Mouse (Mus musculus): Measurements from ENCODE around the gene P4ha3. TPM values are rescaled to one million over a fixed set of nuclear protein-coding genes. Genes with fewer than 3 reads are reported as not detected.

The P4ha3 gene
- polyA plus RNA-seq, 1 experiment from 2014 or later: 6.5 TPM

DNA sequence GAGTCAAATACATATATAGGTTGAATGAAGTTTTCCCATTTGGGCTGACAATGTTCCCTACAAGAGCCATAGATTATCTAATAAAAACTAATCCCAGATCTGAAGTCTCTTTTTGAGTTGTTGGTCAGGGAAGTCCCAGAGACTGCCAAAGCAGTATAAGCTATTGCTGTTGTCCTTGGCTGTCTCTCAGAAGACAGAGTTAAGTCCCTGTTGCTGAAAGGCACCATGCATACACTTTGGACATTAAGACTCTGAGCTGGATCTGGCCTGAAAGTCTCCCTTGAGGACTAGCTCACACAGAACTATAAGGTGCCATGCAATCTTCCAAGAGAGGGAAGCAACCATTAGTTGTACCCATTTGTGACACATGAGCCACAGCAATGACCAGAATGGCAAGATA is 72.5 kb downstream of the P4ha3 start:
- Histone ChIP-seq H3K4me3 (no peak overlapping the region), H3K4me1 (peaks cover 4% of the 10 kb centered on the region; the same call in 1 of the 2 replicates), H3K36me3 (peaks cover 6% of the 10 kb centered on the region), H3K9me3 (no peaks in the 10 kb centered on the region), H3K27ac (no peak overlapping the region), H3K27me3 (ENCODE audit: insufficient read depth, poor library complexity, severe bottlenecking) (no peaks in the 10 kb centered on the region)
- DNase-seq (ENCODE audit: low spot score): no peak

- H3K27ac ChIP-seq: no peak overlapping the region
- 76% methylated on average over 2 of the region's 2 CpGs for WGBS
- H3K36me3 ChIP-seq: no peaks in the 10 kb centered on the region
- H3K9me3 ChIP-seq: no peaks in the 10 kb centered on the region
- no peak for DNase-seq (ENCODE audit: low spot score)
- no peaks in the 10 kb centered on the region for H3K27me3 ChIP-seq (ENCODE audit: insufficient read depth, poor library complexity, severe bottlenecking)
- peaks cover 23% of the 10 kb centered on the region for H3K4me1 ChIP-seq
- no peak overlapping the region for H3K4me3 ChIP-seq
Observed at GRCm38 (mm10) chr7:100363162-100363561, 77.8 kb downstream of the P4ha3 start.

DNA sequence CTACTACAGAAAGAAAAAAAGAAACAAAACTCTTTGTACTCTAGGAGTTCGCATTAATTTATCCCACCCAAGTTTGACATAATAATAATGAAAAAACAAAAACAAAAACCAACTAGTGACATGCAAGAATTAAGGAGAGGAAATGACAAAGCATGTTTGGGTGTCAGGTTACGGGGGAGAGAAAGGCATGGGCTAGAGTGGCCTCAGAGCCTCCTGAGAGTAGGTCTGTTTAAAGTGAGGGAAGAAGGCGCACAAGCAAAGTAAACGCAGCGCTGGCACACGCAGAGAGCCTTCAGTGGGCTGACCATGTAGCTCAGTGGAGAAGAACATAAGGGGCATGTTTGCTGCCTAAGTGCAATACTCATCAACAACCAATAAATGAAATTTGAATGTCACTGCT is 79.6 kb downstream of the P4ha3 start:
- Histone ChIP-seq H3K4me3 (no peak overlapping the region), H3K9me3 (no peaks in the 10 kb centered on the region), H3K36me3 (no peaks in the 10 kb centered on the region), H3K27ac (no peak overlapping the region), H3K4me1 (peaks cover 26% of the 10 kb centered on the region), H3K27me3 (ENCODE audit: insufficient read depth, poor library complexity, severe bottlenecking) (no peaks in the 10 kb centered on the region)
- DNase-seq (ENCODE audit: low spot score): no peak
- WGBS: 40% methylated on average over 6 of the region's 6 CpGs

Other genes with a start within 250 kb of the P4ha3 start
- 51.3 and 69.9 TPM in 2 replicates for gene Pold3, start 164.0 kb upstream of the P4ha3 start, polyA plus RNA-seq (2016; fragmentation: Nextera tagmentation; extraction: Ambion mirVana)
- 13.1 and 20.9 TPM in 2 replicates for gene Lipt2, start 126.2 kb upstream of the P4ha3 start, polyA plus RNA-seq (2016; fragmentation: Nextera tagmentation; extraction: Ambion mirVana)
- 4.2 and 5.9 TPM in 2 replicates for gene Kcne3, start 109.0 kb upstream of the P4ha3 start, polyA plus RNA-seq (2016; fragmentation: Nextera tagmentation; extraction: Ambion mirVana)
- gene Pgm2l1, start 58.1 kb upstream of the P4ha3 start, polyA plus RNA-seq (2016; fragmentation: Nextera tagmentation; extraction: Ambion mirVana): 0.94 and 1.4 TPM in 2 replicates
- 20.1 and 22.9 TPM in 2 replicates for gene C2cd3, start 86.7 kb downstream of the P4ha3 start, polyA plus RNA-seq (2016; fragmentation: Nextera tagmentation; extraction: Ambion mirVana)
- 68.2 and 74.8 TPM in 2 replicates for gene Ppme1, start 86.8 kb downstream of the P4ha3 start, polyA plus RNA-seq (2016; fragmentation: Nextera tagmentation; extraction: Ambion mirVana)
- 0.05 and 0.14 TPM in 2 replicates for gene Ucp3, start 187.5 kb downstream of the P4ha3 start, polyA plus RNA-seq (2016; fragmentation: Nextera tagmentation; extraction: Ambion mirVana)
- gene Ucp2, start 207.8 kb downstream of the P4ha3 start, polyA plus RNA-seq (2016; fragmentation: Nextera tagmentation; extraction: Ambion mirVana): 165 and 231 TPM in 2 replicates
- 0.22 and 0.35 TPM in 2 replicates for gene Dnajb13, start 229.4 kb downstream of the P4ha3 start, polyA plus RNA-seq (2016; fragmentation: Nextera tagmentation; extraction: Ambion mirVana)